Mouse (Mus musculus): ENCODE data around the gene Tet3.
A peak's percentile ranks its signal among the peaks of the same experiment; 100 is the strongest.

The Tet3 gene

GRCm38 (mm10) chr6:83459034-83459644 is at the start of gene Tet3:
Tet3 (minus strand) TSS chr6:83459084.
- no peak for DNase-seq (ENCODE audit: low spot score in 2 of 2)

DNA sequence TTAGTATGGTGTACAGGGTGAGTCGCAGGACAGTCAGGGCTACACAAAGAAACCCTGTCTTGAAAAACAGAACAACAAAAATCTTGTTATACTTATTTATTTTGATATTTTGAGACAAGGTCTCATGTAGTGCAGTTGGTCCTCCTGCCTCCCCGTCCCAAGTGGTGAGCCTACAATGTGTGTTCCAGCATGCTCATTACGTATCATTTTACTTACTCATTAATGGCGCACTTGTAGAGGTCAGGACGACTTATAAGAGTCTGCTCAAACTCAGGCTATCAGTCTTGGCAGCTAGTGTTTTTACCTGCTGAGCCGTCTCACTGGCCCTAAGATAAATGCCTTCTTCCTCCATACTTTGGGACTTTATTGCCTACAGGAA is 48.3 kb upstream of the Tet3 start:
- DNase-seq (ENCODE audit: low spot score in 2 of 2): no peak

DNA sequence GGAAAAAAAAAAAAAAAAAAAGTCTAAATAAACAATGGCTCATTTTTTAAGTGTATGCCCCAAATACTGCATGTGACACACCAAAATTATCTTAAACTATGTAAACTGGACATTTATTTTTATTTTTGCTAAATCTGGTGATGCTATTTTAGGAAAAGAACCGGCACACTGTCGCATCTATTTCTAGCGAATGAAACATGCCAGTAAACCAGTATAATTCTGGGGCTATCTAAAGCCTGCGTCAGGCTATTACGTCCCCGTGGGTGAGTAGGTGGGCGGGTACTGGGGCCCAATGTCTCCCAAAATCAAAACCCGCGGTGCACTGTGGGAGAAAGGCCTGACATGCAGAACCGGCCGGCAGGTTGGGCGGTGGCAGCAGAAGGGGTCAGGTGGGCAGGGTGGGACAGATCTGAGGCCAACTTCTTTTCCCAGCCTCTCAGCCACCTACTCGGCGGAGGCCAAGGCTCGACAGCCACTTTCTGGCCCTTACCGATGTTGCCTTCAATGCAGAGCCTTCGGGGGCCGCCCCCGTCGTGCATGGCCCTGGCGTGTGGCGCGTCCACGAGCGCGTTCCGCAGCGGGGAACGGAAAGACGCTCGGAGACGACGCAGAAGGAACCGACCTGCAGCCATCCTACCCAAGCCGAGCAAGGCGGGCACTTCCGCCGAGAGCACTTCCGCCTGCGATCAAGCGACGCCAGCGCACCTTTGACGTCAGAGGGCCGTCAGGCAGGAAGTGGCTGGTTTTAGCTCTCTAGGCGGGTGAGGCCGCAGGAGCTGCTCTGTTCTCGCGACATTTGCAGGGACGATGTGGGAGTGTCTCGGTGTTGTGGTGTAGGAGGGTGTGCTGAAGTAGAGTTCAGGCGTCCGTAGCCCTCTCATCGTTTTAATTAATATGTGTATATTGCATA is 47.6 kb upstream of the Tet3 start, which contains the start of gene Dguok:
Gene Dguok (minus strand): TSS at position 712 of the 910 bp plus-strand sequence.
- DNase-seq (ENCODE audit: low spot score in 2 of 2): peak; percentile 90 to 95

GRCm38 (mm10) chr6:83505554-83505953 is 46.7 kb upstream of the Tet3 start:
- DNase-seq (ENCODE audit: low spot score in 2 of 2): no peak

DNA sequence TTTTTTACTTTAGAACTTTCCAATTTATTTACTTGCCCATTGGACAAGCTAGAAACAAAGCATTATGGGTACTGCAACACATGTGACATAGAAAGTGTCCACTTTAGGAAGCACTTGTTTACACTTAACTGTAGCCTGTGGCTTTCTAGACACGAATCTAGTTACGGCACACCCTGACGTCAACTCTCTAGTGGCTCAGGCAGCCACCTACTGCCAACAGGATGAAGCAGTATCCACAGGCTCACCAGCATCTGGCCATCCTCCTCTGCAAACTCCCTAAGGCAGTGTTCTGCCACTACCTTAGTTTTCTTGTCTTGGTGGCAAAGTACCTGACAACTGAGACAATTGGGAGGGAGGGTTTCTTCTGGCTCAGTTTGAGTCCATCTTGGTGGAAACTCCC is 44.5 kb upstream of the Tet3 start:
- DNase-seq (ENCODE audit: low spot score in 2 of 2): no peak

DNA sequence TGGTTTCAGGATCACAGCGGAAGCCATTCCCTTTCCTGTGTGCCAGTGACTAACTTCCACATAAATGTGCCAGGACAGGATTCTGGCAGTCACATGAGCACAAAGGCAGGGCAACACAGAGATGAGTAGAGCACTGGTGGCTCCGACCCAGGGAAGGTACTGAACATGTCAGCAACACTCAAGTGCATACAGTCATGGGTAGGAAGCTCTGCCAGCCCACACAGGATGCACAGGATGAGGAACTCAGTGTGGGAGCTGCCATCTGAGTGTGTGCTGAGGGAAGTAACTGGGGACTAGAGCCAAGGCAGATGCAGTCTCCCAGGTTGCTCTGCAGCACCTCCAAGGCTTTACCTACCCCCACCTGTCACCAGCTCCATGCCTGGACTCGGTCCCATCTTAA is 43.8 kb upstream of the Tet3 start:
- no peak for DNase-seq (ENCODE audit: low spot score in 2 of 2)

- no peak for DNase-seq (ENCODE audit: low spot score in 2 of 2)
These were observed 42.8 kb upstream of the Tet3 start for GRCm38 (mm10) chr6:83501524-83502310.

- no peak for DNase-seq (ENCODE audit: low spot score in 2 of 2)
These were observed 41.6 kb upstream of the Tet3 start for GRCm38 (mm10) chr6:83500462-83500861.

DNA sequence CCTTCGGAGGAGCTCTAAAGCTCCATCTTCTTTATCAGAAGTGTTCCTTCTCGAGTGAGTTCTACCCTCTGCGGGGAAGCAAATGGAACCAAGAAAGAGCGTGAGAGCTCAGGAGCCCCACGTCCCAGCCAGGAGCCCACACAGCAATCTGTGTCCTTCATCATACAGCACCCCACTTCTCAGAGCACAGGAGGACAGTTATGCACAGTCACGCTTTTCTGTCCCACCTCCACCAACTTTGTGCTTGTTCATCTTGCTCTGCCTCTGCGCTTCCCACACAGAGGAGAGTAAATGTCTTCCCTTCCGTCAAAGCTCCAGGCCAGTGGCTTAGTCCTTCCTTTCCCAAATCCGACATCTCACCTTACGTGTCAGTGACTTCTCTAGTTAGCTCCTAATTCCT is 40.2 kb upstream of the Tet3 start:
- DNase-seq (ENCODE audit: low spot score in 2 of 2): no peak

- DNase-seq (ENCODE audit: low spot score in 2 of 2): no peak
These were observed 38.1 kb upstream of the Tet3 start for GRCm38 (mm10) chr6:83496753-83497710.

GRCm38 (mm10) chr6:83496009-83496752 is 37.3 kb upstream of the Tet3 start:
- DNase-seq (ENCODE audit: low spot score in 2 of 2): no peak

DNA sequence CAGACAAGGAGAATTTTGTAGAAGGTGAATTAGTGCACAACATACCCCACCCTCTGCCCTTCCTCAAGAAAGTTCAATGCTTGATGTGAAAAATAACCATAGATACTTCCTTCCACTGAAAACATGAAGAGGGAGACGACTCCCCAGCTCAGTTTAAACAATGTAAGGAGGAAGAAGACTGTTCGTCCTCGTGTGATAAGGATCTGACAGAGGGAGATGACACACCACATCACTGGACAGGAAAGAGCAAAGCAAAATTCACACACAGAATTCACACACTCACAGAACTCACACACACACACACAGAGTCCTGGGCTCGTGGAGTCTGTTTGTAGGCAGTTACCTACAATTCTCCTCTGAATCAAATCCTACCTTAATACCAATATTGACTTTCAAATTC is 31.7 kb upstream of the Tet3 start:
- no peak for DNase-seq (ENCODE audit: low spot score in 2 of 2)

GRCm38 (mm10) chr6:83488200-83488599 is 29.3 kb upstream of the Tet3 start:
- no peak for DNase-seq (ENCODE audit: low spot score in 2 of 2)

DNA sequence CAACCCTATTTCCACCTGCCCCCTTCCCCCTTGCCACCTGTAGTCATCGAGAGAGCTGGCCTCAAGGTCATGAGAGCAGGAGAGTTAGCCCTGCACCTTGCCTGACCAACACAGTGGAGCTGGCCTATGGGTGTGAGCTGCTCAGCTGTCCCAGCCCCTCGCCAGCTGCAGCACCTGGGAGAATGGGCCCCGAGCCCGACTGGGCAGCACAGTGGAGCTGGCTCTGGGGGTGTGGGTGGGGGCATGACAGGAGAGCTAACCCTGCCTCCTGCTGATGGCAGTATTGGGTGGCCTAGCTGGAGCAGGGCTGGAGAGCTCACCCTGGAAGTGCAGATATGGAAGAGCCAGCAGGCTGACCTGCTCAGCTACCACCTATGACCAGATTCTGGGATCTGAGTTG is 28.4 kb upstream of the Tet3 start:
- no peak for DNase-seq (ENCODE audit: low spot score in 2 of 2)

GRCm38 (mm10) chr6:83485854-83486253 is 27.0 kb upstream of the Tet3 start:
- peak in 1 of 2 experiments; percentile 20 for DNase-seq (ENCODE audit: low spot score in 2 of 2)

DNA sequence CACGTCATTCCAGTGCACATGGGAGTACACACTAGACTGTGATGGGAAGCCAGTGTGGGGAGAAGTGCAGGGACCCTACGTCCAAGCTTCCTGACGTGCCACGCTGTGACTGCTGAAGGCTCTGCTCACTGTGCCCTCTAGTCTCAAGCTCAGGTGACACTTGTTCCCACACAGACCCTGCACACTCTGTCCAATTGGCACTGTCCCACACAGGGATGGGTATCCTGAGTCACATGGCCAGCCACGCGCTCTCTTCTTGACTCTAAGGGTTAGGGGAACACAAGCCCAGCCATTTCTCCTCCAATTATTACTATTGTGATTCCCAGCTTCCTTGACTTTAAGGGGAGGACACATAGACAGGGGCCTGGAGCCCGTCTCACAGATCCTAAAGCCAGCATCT is 24.9 kb upstream of the Tet3 start:
- no peak for DNase-seq (ENCODE audit: low spot score in 2 of 2)

GRCm38 (mm10) chr6:83482418-83483085 is 23.7 kb upstream of the Tet3 start:
- no peak for DNase-seq (ENCODE audit: low spot score in 2 of 2)

- DNase-seq (ENCODE audit: low spot score in 2 of 2): no peak
These were observed 21.3 kb upstream of the Tet3 start for GRCm38 (mm10) chr6:83480019-83480655.

GRCm38 (mm10) chr6:83479193-83479592 is 20.3 kb upstream of the Tet3 start:
- DNase-seq (ENCODE audit: low spot score in 2 of 2): no peak
